Mouse (Mus musculus) adrenal gland, adult 8-10 months (tissue): ENCODE measurements at regions not wholly inside any gene's neighbourhood (a gene's known extent, or its start where the extent isn't known, plus 50 kb on each side); places are given as distances from the start of the nearest gene placed in this dataset.

Source experiments
- DNase-seq: peaks from one replicate; pipeline ENCODE4 v3.0.0; 2022

GRCm38 (mm10) chr13:116243272-116243784 is 66.2 kb downstream of the Isl1 start:
- DNase-seq = no peak

GRCm38 (mm10) chr13:116215101-116215500 is 94.4 kb downstream of the Isl1 start:
- DNase-seq = no peak

- DNase-seq = no peak
Measured at GRCm38 (mm10) chr13:116213843-116214829, 95.4 kb downstream of the Isl1 start.

- DNase-seq = no peak
Measured at GRCm38 (mm10) chr13:116201177-116201920, 108.1 kb downstream of the Isl1 start.

- DNase-seq = no peak
Measured at GRCm38 (mm10) chr13:116187059-116187458, 122.4 kb downstream of the Isl1 start.

- DNase-seq = no peak
Measured at GRCm38 (mm10) chr13:116177781-116178180, 131.7 kb downstream of the Isl1 start.

GRCm38 (mm10) chr13:116174976-116175375 is 134.5 kb downstream of the Isl1 start:
- DNase-seq = no peak

GRCm38 (mm10) chr13:116173866-116174265 is 135.6 kb downstream of the Isl1 start:
- no peak for DNase-seq

GRCm38 (mm10) chr13:116143022-116143421 is 166.5 kb downstream of the Isl1 start:
- no peak for DNase-seq

GRCm38 (mm10) chr13:116118664-116119063 is 190.8 kb downstream of the Isl1 start:
- DNase-seq = no peak

- no peak for DNase-seq
Measured at GRCm38 (mm10) chr13:116111032-116111808, 198.3 kb downstream of the Isl1 start.

GRCm38 (mm10) chr13:116110578-116110977 is 198.9 kb downstream of the Isl1 start:
- no peak for DNase-seq

- DNase-seq = no peak
Measured at GRCm38 (mm10) chr13:116087541-116088308, 221.8 kb downstream of the Isl1 start.

GRCm38 (mm10) chr13:116087140-116087539 is 222.3 kb downstream of the Isl1 start:
- DNase-seq = no peak

GRCm38 (mm10) chr13:116056976-116057647 is 252.4 kb downstream of the Isl1 start:
- no peak for DNase-seq

- no peak for DNase-seq
Measured at GRCm38 (mm10) chr13:116056112-116056652, 253.3 kb downstream of the Isl1 start.

- no peak for DNase-seq
Measured at GRCm38 (mm10) chr13:116036166-116036565, 273.3 kb downstream of the Isl1 start.

GRCm38 (mm10) chr13:116030152-116030720 is 279.3 kb downstream of the Isl1 start:
- DNase-seq = no peak

- no peak for DNase-seq
Measured at GRCm38 (mm10) chr13:116028583-116028982, 280.9 kb downstream of the Isl1 start.

- DNase-seq = no peak
Measured at GRCm38 (mm10) chr13:116027147-116027546, 282.3 kb downstream of the Isl1 start.
